Mouse (Mus musculus): ENCODE data around the gene Gstt2. TPM values are rescaled to one million over a fixed set of nuclear protein-coding genes. Genes with fewer than 3 reads are reported as not detected.

Gene Gstt2
- not detected in 2 replicates for polyA plus RNA-seq (2012; ENCODE audit: insufficient read depth, insufficient read length, low replicate concordance, missing spikeins)

- TF ChIP-seq POLR2A (IDR thresholded peaks at IDR 0.05; ENCODE audit: insufficient read depth, low read depth, low read length) (0 out of 2 replicates have a peak, but pooled peaks have one; percentile 59), CTCF (IDR thresholded peaks at IDR 0.05; ENCODE audit: insufficient read depth, low read depth, low read length) (no peak)
- peaks cover 18% of the 10 kb centered on the region for H3K4me1 ChIP-seq (ENCODE audit: control insufficient read depth, insufficient read depth, low read length)
- under 1% methylated on average over 21 of the region's 21 CpGs for WGBS
- peak within 1 kb of the TSS; percentile 55 for H3K4me3 ChIP-seq (ENCODE audit: insufficient read depth, low read depth, low read length)
- peak within 1 kb of the TSS; percentile 74 for H3K27ac ChIP-seq (ENCODE audit: insufficient read depth, low read depth, low read length)
Measured at GRCm38 (mm10) chr10:75837248-75837759, at the start of gene Gstt2. Gene Gstt2, minus strand, starts transcription at chr10:75837424.

DNA sequence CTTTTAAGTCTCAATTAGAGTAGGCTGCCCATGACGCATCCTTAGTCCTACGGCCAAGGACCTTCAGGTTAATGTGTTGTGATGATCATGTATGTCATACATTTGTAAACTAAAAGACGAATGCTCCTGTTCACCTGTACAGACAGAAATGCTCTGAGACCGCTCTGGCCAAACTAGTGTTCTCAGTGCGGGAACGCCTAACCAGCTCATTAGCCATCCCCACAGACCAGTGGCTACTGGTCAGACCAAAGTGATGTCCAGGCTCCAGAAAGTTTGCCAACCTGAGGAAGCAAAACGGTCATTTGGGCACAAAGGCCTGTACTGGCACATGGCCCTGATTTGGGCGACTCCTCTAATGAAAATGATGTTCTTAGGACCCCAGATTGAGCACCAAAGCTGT is 47.5 kb upstream of the Gstt2 start:
- Histone ChIP-seq H3K27ac (ENCODE audit: insufficient read depth, low read depth, low read length) (no peak overlapping the region), H3K4me3 (ENCODE audit: insufficient read depth, low read depth, low read length) (no peak overlapping the region), H3K4me1 (ENCODE audit: control insufficient read depth, insufficient read depth, low read length) (peaks cover 5% of the 10 kb centered on the region)
- WGBS, result 91% methylated on average over 8 of the region's 8 CpGs
- no peak for TF ChIP-seq CTCF (IDR thresholded peaks at IDR 0.05; ENCODE audit: insufficient read depth, low read depth, low read length)
- TF ChIP-seq POLR2A (IDR thresholded peaks at IDR 0.05; ENCODE audit: insufficient read depth, low read depth, low read length), result no peak

GRCm38 (mm10) chr10:75883232-75883552 is 46.0 kb upstream of the Gstt2 start:
- H3K4me3 ChIP-seq (ENCODE audit: insufficient read depth, low read depth, low read length), result no peak overlapping the region; the same call in 1 of the 2 replicates
- no peak overlapping the region for H3K27ac ChIP-seq (ENCODE audit: insufficient read depth, low read depth, low read length)
- TF ChIP-seq CTCF (IDR thresholded peaks at IDR 0.05; ENCODE audit: insufficient read depth, low read depth, low read length) (peak; percentile 36; the same call in 1 of the 2 replicates), POLR2A (IDR thresholded peaks at IDR 0.05; ENCODE audit: insufficient read depth, low read depth, low read length) (no peak)
- WGBS, result 2% methylated on average over 10 of the region's 10 CpGs
- H3K4me1 ChIP-seq (ENCODE audit: control insufficient read depth, insufficient read depth, low read length), result peaks cover 5% of the 10 kb centered on the region

GRCm38 (mm10) chr10:75882433-75883231 is 45.4 kb upstream of the Gstt2 start:
- no peak overlapping the region; the same call in 1 of the 2 replicates for H3K4me3 ChIP-seq (ENCODE audit: insufficient read depth, low read depth, low read length)
- TF ChIP-seq CTCF (IDR thresholded peaks at IDR 0.05; ENCODE audit: insufficient read depth, low read depth, low read length) (no peak), POLR2A (IDR thresholded peaks at IDR 0.05; ENCODE audit: insufficient read depth, low read depth, low read length) (no peak)
- peaks cover 5% of the 10 kb centered on the region for H3K4me1 ChIP-seq (ENCODE audit: control insufficient read depth, insufficient read depth, low read length)
- 27% methylated on average over 15 of the region's 15 CpGs for WGBS
- no peak overlapping the region for H3K27ac ChIP-seq (ENCODE audit: insufficient read depth, low read depth, low read length)

- Histone ChIP-seq H3K4me1 (ENCODE audit: control insufficient read depth, insufficient read depth, low read length) (peaks cover 5% of the 10 kb centered on the region), H3K4me3 (ENCODE audit: insufficient read depth, low read depth, low read length) (no peak overlapping the region), H3K27ac (ENCODE audit: insufficient read depth, low read depth, low read length) (no peak overlapping the region; the same call in 1 of the 2 replicates)
- 45% methylated on average over 20 of the region's 20 CpGs for WGBS
- TF ChIP-seq POLR2A (IDR thresholded peaks at IDR 0.05; ENCODE audit: insufficient read depth, low read depth, low read length) (no peak), CTCF (IDR thresholded peaks at IDR 0.05; ENCODE audit: insufficient read depth, low read depth, low read length) (no peak)
Measured at GRCm38 (mm10) chr10:75881578-75882432, 44.6 kb upstream of the Gstt2 start.

DNA sequence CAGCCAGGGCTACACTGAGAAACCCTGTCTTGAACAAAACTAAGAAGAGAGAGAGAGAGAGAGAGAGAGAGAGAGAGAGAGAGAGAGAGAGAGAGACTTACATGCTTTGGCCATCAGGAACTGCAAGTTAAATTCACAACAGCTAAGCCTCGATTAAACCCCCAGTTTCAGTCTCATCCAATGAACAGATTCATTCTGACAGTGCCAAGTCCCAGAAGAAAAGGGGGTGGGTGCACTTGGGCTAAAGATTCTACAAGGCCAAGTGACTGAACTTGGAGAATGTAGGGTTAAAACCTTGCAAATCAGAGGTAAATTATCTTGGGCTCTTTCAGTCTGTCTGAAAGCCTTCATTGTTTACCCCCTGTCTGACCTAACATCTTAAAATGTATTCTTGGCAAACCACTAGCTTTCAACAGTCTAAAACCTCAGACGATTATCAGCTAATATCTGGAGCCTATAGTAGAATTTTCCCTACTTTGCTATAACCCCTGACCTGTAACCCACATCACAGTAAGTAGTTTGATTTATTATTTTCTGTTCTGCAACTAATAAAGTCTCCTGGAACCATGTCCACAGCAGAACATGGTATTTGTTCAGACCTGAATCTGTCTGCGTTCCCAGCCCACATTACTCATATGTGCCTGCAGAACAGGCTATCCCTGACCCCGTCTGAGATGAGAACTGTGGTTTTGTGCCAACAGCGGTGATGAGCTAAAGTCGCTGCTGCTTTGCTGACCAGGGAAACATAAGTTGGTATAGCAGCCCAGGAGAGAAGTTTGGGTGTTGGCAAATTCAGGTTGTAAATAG is 43.8 kb upstream of the Gstt2 start:
- H3K27ac ChIP-seq (ENCODE audit: insufficient read depth, low read depth, low read length), result no peak overlapping the region
- peaks cover 5% of the 10 kb centered on the region for H3K4me1 ChIP-seq (ENCODE audit: control insufficient read depth, insufficient read depth, low read length)
- H3K4me3 ChIP-seq (ENCODE audit: insufficient read depth, low read depth, low read length), result no peak overlapping the region
- TF ChIP-seq CTCF (IDR thresholded peaks at IDR 0.05; ENCODE audit: insufficient read depth, low read depth, low read length), result no peak
- 47% methylated on average over 6 of the region's 6 CpGs for WGBS

GRCm38 (mm10) chr10:75880351-75880750 is 43.1 kb upstream of the Gstt2 start:
- WGBS, result 95% methylated on average over 10 of the region's 10 CpGs
- H3K4me1 ChIP-seq (ENCODE audit: control insufficient read depth, insufficient read depth, low read length), result peaks cover 5% of the 10 kb centered on the region
- H3K27ac ChIP-seq (ENCODE audit: insufficient read depth, low read depth, low read length), result no peak overlapping the region
- TF ChIP-seq CTCF (IDR thresholded peaks at IDR 0.05; ENCODE audit: insufficient read depth, low read depth, low read length), result no peak
- no peak for TF ChIP-seq POLR2A (IDR thresholded peaks at IDR 0.05; ENCODE audit: insufficient read depth, low read depth, low read length)
- H3K4me3 ChIP-seq (ENCODE audit: insufficient read depth, low read depth, low read length), result no peak overlapping the region

GRCm38 (mm10) chr10:75878836-75879235 is 41.6 kb upstream of the Gstt2 start:
- TF ChIP-seq POLR2A (IDR thresholded peaks at IDR 0.05; ENCODE audit: insufficient read depth, low read depth, low read length), result no peak
- TF ChIP-seq CTCF (IDR thresholded peaks at IDR 0.05; ENCODE audit: insufficient read depth, low read depth, low read length), result no peak
- WGBS, result 81% methylated on average over 3 of the region's 3 CpGs
- H3K4me1 ChIP-seq (ENCODE audit: control insufficient read depth, insufficient read depth, low read length), result peaks cover 5% of the 10 kb centered on the region
- no peak overlapping the region for H3K27ac ChIP-seq (ENCODE audit: insufficient read depth, low read depth, low read length)
- H3K4me3 ChIP-seq (ENCODE audit: insufficient read depth, low read depth, low read length), result no peak overlapping the region
